Mouse (Mus musculus) embryonic facial prominence, embryonic 12.5 days (tissue): Measurements from ENCODE around the gene Sfi1. TPM values are rescaled to one million over a fixed set of nuclear protein-coding genes. Genes with fewer than 3 reads are reported as not detected.
"Not testable (repeated sequence)": the region's sequence is repeated elsewhere in the genome, so short reads cannot be mapped to it uniquely, and the experiment has no call there.

ENCODE experiments used
- ATAC-seq: fragments of 200-750 bp; cut with Nextera tagmentation; 2 replicates; pipeline ENCODE4 v1.8.0; 2017; ENCODE audit not compliant: insufficient number of reproducible peaks, insufficient read depth, low FRiP score, low TSS enrichment
- H3K27ac ChIP-seq: fragments of 300-500 bp; sonication (generic); 2 replicates; pipeline ENCODE4 v1.5.1; 2016; ENCODE audit warnings: mild to moderate bottlenecking
- H3K27me3 ChIP-seq: fragments of 300-500 bp; sonication (generic); 2 replicates; pipeline ENCODE4 v1.6.1; 2016; ENCODE audit warnings: mild to moderate bottlenecking, moderate library complexity
- H3K36me3 ChIP-seq: fragments of 300-500 bp; sonication (generic); 2 replicates; pipeline ENCODE4 v1.6.1; 2016; ENCODE audit warnings: mild to moderate bottlenecking
- H3K4me1 ChIP-seq: fragments of 300-500 bp; sonication (generic); 2 replicates; pipeline ENCODE4 v1.6.1; 2016
- H3K4me2 ChIP-seq: fragments of 300-500 bp; sonication (generic); replicated peaks from 2 replicates; pipeline ENCODE4 v1.6.1; 2016; ENCODE audit warnings: mild to moderate bottlenecking, moderate library complexity
- H3K4me3 ChIP-seq: fragments of 300-500 bp; sonication (generic); 2 replicates; pipeline ENCODE4 v1.5.1; 2016; ENCODE audit warnings: mild to moderate bottlenecking
- H3K9ac ChIP-seq: fragments of 300-500 bp; sonication (generic); 2 replicates; pipeline ENCODE4 v1.6.1; 2016; ENCODE audit warnings: mild to moderate bottlenecking, moderate library complexity
- H3K9me3 ChIP-seq: fragments of 300-500 bp; sonication (generic); 2 replicates; pipeline ENCODE4 v1.6.1; 2016; ENCODE audit warnings: mild to moderate bottlenecking, moderate library complexity
- WGBS: fragments of 180-500 bp; shearing (Covaris S2); methylation state at CpG from one replicate; pipeline ENCODE4 v1.1.7; 2016; 5-methylcytosine and 5-hydroxymethylcytosine counted together
- polyA plus RNA-seq: library from polyadenylated mRNA; unstranded; fragments of >200 nt; fragmentation: Nextera tagmentation; extraction: Ambion mirVana; gene quantifications from 2 replicates; pipeline ENCODE4 v1.2.1, GENCODE M21; 2016

Sfi1 gene
- polyA plus RNA-seq, 1 experiment from 2014 or later = 17.1 TPM

GRCm38 (mm10) chr11:3114403-3114802, 78.9 kb downstream of the Sfi1 start:
- H3K27me3 ChIP-seq = no peaks in the 10 kb centered on the region
- H3K27ac ChIP-seq = no peak overlapping the region
- H3K9me3 ChIP-seq = peaks cover 17% of the 10 kb centered on the region; the same call in 1 of the 2 replicates
- no peak overlapping the region for H3K4me3 ChIP-seq
- 66% methylated on average over 3 of the region's 3 CpGs for whole genome bisulfite sequencing
- ATAC-seq = no peak
- H3K4me1 ChIP-seq = no peaks in the 10 kb centered on the region
- no peak overlapping the region for H3K9ac ChIP-seq
- no peak overlapping the region for H3K4me2 ChIP-seq
- H3K36me3 ChIP-seq = no peaks in the 10 kb centered on the region

GRCm38 (mm10) chr11:3106154-3106553, 87.1 kb downstream of the Sfi1 start:
- WGBS = 81% methylated on average over 3 of the region's 3 CpGs
- no peaks in the 10 kb centered on the region for H3K4me1 ChIP-seq
- peaks cover 37% of the 10 kb centered on the region for H3K9me3 ChIP-seq
- H3K36me3 ChIP-seq = no peaks in the 10 kb centered on the region
- H3K27me3 ChIP-seq = no peaks in the 10 kb centered on the region
- H3K4me3 ChIP-seq = no peak overlapping the region
- H3K4me2 ChIP-seq = no peak overlapping the region
- H3K27ac ChIP-seq = no peak overlapping the region
- H3K9ac ChIP-seq = no peak overlapping the region
- no peak for ATAC-seq

- no peak overlapping the region for H3K27ac ChIP-seq
- peaks cover 37% of the 10 kb centered on the region for H3K9me3 ChIP-seq
- no peak overlapping the region for H3K9ac ChIP-seq
- ATAC-seq = no peak
- 92% methylated on average over 21 of the region's 21 CpGs for WGBS
- no peak overlapping the region for H3K4me3 ChIP-seq
- H3K4me1 ChIP-seq = no peaks in the 10 kb centered on the region
- no peaks in the 10 kb centered on the region for H3K36me3 ChIP-seq
- no peaks in the 10 kb centered on the region for H3K27me3 ChIP-seq
- H3K4me2 ChIP-seq = no peak overlapping the region
Measured at GRCm38 (mm10) chr11:3105261-3105731, 88.0 kb downstream of the Sfi1 start.

GRCm38 (mm10) chr11:3104501-3105260, 88.6 kb downstream of the Sfi1 start:
- 84% methylated on average over 20 of the region's 20 CpGs for WGBS
- H3K36me3 ChIP-seq, H3K4me3 ChIP-seq, ATAC-seq, H3K4me1 ChIP-seq, H3K4me2 ChIP-seq, H3K27me3 ChIP-seq, H3K27ac ChIP-seq, H3K9ac ChIP-seq: not testable (repeated sequence)
- peaks cover 41% of the 10 kb centered on the region for H3K9me3 ChIP-seq

- H3K9ac ChIP-seq = no peak overlapping the region
- 58% methylated on average over 7 of the region's 7 CpGs for WGBS
- H3K4me2 ChIP-seq = no peak overlapping the region
- no peaks in the 10 kb centered on the region for H3K4me1 ChIP-seq
- no peak overlapping the region for H3K4me3 ChIP-seq
- ATAC-seq = no peak
- H3K27ac ChIP-seq = no peak overlapping the region
- H3K27me3 ChIP-seq = no peaks in the 10 kb centered on the region
- H3K9me3 ChIP-seq = peaks cover 38% of the 10 kb centered on the region
- no peaks in the 10 kb centered on the region for H3K36me3 ChIP-seq
Measured at GRCm38 (mm10) chr11:3103619-3104164, 89.6 kb downstream of the Sfi1 start.

GRCm38 (mm10) chr11:3102626-3103025, 90.6 kb downstream of the Sfi1 start:
- H3K4me2 ChIP-seq, H3K4me1 ChIP-seq, ATAC-seq, H3K27ac ChIP-seq, H3K27me3 ChIP-seq, H3K36me3 ChIP-seq, H3K9ac ChIP-seq, H3K4me3 ChIP-seq: not testable (repeated sequence)
- 68% methylated on average over 7 of the region's 7 CpGs for WGBS
- peaks cover 38% of the 10 kb centered on the region for H3K9me3 ChIP-seq

- no peak overlapping the region for H3K27ac ChIP-seq
- 0 out of 2 replicates have a peak, but pooled peaks have one; percentile 28 for ATAC-seq
- H3K4me2 ChIP-seq = no peak overlapping the region
- H3K4me3 ChIP-seq = no peak overlapping the region
- H3K9me3 ChIP-seq = peaks cover 38% of the 10 kb centered on the region
- H3K27me3 ChIP-seq = no peaks in the 10 kb centered on the region
- 68% methylated on average over 10 of the region's 10 CpGs for WGBS
- no peak overlapping the region for H3K9ac ChIP-seq
- no peaks in the 10 kb centered on the region for H3K4me1 ChIP-seq
- H3K36me3 ChIP-seq = no peaks in the 10 kb centered on the region
Measured at GRCm38 (mm10) chr11:3101875-3102494, 91.3 kb downstream of the Sfi1 start.

- Histone ChIP-seq H3K4me1 (no peaks in the 10 kb centered on the region), H3K9me3 (peaks cover 38% of the 10 kb centered on the region), H3K4me3 (no peak overlapping the region), H3K4me2 (no peak overlapping the region), H3K27me3 (no peaks in the 10 kb centered on the region), H3K36me3 (no peaks in the 10 kb centered on the region), H3K9ac (no peak overlapping the region), H3K27ac (no peak overlapping the region)
- WGBS = 73% methylated on average over 25 of the region's 25 CpGs
- ATAC-seq = peak; percentile 47; the same call in 1 of the 2 replicates
Measured at GRCm38 (mm10) chr11:3101072-3101874, 92.0 kb downstream of the Sfi1 start.

GRCm38 (mm10) chr11:3100066-3100645, 93.1 kb downstream of the Sfi1 start:
- not testable (repeated sequence) for H3K36me3 ChIP-seq, H3K27me3 ChIP-seq, H3K27ac ChIP-seq, H3K4me2 ChIP-seq, H3K4me3 ChIP-seq, H3K9ac ChIP-seq, H3K4me1 ChIP-seq
- WGBS = 74% methylated on average over 12 of the region's 12 CpGs
- peak; percentile 88 for ATAC-seq
- peaks cover 32% of the 10 kb centered on the region for H3K9me3 ChIP-seq
